Mouse (Mus musculus) frontal cortex, postnatal 25 days (tissue): ENCODE results near the gene Oxsm.

ENCODE experiments used
- DNase-seq, 2 experiments: peaks; one replicate each; pipeline ENCODE4 v3.0.0; 2022; ENCODE audit warnings: low spot score in 2 of 2

Gene Oxsm

DNA sequence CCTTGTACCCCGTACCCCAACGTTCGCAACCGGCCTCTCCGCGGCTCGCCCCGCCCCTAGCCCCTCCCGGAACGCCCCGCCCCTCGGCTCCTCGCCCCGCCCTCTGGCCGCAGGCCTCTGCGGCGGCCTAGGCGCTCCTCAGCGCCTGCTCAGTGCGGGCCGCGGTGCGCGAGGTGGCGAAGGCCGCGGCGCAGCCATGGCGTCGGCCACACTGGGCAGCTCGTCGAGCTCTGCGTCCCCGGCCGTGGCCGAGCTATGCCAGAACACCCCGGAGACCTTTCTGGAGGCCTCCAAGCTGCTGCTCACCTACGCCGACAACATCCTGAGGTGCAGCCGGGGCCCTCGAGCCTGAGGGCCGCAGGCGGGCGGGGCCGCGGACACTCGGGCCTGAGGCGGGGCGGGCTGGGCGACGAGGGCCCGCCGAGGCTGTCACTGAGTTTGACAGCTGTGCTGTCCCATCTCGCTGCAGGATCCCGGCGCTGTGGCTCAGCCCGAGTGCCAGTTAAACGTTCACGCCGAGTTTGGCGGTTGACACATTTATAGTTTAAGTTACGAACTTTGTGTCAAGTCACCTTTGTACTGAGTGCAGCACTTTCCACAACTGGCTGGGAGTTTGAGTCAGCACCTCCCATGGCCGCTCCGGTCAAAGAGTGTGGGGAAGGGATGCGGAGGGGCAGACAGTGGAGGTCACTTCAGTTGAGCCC is at the start of gene Oxsm, which contains the start of gene Ngly1:
Gene Oxsm (minus strand): TSS at position 638 of the 704 bp plus-strand sequence.
Gene Ngly1 (plus strand): TSS at position 110 of the 704 bp plus-strand sequence.
- peak; percentile 57 to 72 for DNase-seq

GRCm38 (mm10) chr14:16296816-16297468 is 47.3 kb upstream of the Oxsm start:
- no peak for DNase-seq

DNA sequence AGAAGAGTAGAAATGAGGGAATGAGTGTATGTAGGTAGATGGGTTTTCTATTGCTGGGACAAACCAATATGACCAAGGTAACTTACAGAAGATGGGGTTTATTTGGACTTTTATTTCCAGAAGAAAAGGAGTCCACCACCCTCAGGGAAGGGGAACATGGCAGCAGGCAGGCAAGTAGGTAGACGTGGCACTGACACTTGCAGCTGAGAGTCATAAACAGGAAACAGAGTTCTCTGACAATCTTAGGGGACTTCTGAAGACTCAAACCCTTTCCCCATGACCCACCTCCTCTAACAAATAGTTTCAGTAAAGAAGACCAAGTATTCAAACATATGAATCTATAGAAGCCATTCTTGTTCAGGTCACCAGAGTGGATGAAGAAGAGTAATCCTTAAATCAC is 44.3 kb upstream of the Oxsm start:
- DNase-seq, result no peak

- DNase-seq, result no peak
Observed at GRCm38 (mm10) chr14:16293015-16293414, 43.4 kb upstream of the Oxsm start.

GRCm38 (mm10) chr14:16292371-16292770 is 42.8 kb upstream of the Oxsm start:
- DNase-seq, result no peak

- no peak for DNase-seq
Observed at GRCm38 (mm10) chr14:16283966-16284365, 34.4 kb upstream of the Oxsm start.

DNA sequence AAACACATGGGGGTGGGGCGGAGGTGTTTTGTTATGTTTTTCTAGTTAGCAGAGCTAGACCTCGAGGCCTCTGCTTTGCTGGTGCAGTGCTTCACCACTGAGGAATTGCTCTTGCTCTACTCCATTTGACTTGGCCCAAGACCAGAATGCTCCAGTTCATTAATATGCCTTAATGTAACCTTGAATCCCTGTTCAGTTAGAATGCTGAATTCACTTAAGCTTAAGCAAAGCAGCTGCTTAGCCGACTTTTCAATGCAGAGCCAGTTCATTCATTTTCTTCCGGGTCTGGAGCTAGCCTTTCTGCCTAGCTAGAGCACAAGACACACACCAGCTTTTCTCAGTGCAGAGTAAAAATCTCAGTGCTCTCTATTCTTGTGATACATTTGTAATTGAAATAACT is 29.6 kb upstream of the Oxsm start:
- DNase-seq, result no peak

GRCm38 (mm10) chr14:16273677-16274076 is 24.1 kb upstream of the Oxsm start:
- DNase-seq, result no peak

DNA sequence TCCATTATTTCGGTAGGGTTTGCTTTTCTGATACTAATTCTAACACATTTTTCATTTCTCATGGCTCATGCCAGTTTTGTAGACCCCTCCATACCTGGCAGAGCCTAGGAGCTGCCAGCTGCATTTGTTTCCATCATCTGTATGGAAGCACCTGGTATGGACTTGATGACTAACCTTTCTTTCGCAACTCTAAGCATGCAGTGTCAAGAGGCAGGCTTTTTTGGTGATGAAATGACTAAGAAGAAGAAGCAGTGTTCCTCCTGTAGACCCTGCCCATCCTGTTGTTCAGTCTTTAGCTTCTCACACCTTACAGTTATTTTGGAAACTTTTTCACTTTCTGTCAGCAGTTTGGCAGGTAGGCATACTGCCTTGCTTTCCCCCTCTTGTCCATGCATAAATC is 20.2 kb upstream of the Oxsm start:
- DNase-seq, result no peak

DNA sequence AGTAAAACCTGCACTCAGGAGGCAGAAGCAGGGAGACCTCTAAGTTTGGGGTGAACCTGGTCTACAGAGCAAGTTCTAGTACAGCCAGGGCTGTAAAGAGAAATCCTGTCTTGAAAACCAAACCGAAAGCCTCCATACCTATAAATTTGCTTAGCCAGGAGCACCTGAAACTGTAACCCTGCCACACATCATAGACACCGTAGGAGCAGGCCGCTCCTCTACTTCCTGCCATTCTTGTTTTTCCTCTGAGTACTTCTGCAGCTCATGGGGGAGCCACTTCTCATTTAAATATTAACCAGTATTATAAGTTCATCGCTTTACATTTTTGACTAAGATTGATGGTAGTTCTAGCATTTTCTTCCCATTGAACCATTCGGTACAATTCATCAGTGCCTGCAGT is 17.4 kb upstream of the Oxsm start:
- DNase-seq, result no peak

DNA sequence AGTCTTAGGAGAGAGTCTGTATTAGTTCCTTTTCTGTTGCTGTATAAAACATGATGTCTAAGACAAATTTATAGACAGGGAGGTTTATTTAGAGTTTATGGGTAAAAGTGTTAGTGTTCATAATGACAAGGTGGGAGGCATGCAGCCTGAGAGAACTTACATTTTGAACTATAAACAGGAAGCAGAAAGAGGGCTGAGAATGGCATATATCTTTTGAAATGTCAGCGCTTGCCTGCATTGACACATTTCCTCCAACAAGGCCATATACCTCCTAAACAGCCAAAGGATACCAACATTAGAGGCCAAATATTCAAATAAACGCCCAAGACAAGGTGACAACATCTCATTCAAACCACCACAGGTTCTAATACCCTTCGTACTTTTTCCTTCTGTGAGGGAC is 12.3 kb upstream of the Oxsm start:
- no peak for DNase-seq

DNA sequence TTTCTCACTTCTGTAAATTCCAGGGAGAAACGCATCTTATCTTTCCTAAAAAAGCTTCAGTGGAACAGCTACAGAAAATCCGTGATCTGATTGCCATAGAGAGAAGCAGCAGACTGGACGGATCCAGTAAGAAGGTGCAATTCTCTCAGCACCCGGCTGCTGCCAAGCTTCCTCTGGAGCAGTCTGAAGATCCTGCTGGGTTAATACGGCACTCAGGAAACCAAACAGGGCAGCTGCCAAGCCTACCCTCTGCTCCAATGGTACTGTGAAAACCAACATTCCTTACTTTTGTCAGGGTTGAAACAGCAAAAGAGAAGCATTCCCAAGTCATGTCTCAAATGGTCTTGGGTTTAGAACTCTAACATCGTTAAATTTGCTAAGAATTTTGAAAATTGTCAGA is 10.9 kb upstream of the Oxsm start:
- DNase-seq, result no peak

DNA sequence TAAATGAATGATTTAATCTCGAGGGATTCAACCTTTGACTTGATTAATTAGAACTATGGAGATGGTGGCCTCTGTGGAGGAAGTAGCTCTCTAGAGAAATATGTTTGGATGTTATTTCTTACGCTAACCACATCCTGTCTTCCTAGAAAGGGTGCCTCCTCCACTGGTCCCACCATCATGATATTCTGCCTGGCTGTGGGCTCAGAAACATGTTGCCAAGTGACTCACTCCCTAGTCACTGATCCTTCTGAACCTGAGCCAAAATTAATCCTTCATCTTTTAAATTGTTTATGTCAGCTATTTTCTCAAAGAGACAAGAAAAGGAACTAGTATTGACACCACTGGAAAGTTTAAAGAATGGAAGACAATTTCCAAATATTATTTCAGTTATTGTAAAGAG is 6.6 kb upstream of the Oxsm start:
- DNase-seq, result no peak

DNA sequence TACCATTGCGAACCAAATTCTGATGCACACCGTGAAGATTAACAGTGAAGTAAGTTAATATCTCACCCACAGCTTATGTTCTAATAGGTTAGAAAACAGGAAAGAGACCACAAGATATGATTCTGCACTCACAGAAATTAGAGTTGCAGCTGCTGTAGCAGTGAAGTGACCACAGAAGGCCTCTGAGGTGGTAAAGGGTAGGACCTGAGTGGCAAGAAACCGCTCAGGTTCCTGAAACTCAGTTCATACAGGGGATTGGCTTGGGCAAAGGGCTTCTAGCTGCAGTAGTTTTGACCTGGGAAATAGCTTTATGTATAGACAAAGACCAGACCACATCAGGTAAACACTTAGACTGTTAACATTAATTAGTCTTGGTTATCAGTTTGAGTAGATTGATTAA is 6.1 kb upstream of the Oxsm start:
- DNase-seq, result no peak

DNA sequence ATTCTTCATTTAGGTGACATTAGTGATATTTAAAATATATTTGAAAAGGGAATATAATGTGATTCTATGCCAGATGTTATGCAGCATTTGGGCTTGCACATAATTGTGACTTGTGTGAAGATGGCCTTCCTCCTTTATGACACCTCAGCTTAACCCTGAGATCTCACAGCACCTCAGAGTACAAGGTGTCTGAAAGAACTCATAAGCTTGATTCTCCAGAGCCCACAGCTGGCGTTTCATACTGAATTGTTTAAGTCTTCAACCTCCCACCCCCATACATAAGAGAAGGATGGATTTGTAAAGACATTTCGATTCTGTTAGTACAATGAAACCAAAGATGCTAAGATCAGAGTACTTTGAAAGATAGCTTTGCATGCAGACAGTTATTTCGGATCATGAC is 491 bp upstream of the Oxsm start:
- no peak for DNase-seq

DNA sequence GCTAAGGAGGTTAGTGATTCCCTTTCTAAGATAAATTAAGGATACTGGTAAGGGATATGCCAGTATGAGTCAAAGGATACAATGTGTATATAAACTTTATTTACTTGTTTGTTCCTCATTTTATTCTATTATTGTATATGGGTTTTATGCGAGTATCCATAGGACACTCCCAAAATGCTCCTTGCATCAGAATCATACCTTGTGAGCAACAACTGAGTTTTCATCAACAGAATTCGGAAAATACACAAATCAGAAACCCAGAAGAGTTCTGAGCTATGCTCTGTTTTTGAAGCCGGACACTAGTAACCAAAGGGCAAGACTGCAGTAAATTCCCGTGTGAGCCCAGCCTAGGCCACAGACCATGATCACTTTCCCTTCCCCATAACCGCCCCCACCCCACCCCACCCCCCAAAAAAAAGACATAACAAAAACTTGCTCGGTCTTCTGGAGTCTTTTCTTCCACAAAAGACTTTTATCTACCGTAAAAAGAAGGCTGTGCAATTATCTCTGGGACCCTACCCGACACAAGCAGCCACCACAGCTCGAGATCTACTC is 928 bp downstream of the Oxsm start:
- DNase-seq, result no peak

- no peak for DNase-seq
Observed at GRCm38 (mm10) chr14:16248135-16248534, 1.5 kb downstream of the Oxsm start.

GRCm38 (mm10) chr14:16246340-16246912 is 3.2 kb downstream of the Oxsm start:
- no peak for DNase-seq

DNA sequence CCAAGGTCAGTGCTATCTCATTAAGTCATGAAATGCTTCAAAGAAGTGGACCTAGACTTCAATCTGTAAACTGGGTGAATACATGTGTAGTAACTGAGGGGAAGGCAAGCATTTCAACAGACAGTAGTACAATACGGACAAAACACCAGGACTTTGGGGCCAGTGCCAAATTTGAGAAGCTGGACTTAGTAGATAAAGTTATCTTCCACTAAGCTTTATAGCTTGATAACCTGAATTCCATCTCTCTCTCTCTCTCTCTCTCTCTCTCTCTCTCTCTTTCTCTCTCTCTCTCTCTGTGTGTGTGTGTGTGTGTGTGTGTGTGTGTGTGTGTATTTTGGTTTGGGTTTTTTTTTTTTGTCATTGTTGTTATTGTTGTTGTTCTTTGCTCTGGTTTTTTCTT is 4.5 kb downstream of the Oxsm start:
- no peak for DNase-seq

DNA sequence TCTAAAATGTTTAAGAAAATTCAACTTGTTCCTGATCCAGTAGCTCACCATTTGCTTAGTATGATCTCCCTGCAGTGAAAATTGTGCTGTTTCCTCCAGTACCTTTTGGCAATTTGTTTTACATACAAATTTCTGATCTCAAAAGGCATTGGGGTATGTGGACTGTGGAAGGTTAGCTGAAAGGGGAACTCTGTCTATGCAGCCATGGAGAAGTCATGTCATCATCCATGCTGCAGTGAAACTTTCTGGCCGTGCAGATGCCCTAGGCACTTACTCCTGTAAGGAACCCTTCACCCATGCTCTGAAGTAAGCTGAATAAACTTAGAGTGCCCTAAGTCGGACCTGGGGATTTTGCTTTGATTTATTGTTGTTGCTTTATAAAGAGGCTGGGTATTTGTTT is 5.2 kb downstream of the Oxsm start:
- no peak for DNase-seq

DNA sequence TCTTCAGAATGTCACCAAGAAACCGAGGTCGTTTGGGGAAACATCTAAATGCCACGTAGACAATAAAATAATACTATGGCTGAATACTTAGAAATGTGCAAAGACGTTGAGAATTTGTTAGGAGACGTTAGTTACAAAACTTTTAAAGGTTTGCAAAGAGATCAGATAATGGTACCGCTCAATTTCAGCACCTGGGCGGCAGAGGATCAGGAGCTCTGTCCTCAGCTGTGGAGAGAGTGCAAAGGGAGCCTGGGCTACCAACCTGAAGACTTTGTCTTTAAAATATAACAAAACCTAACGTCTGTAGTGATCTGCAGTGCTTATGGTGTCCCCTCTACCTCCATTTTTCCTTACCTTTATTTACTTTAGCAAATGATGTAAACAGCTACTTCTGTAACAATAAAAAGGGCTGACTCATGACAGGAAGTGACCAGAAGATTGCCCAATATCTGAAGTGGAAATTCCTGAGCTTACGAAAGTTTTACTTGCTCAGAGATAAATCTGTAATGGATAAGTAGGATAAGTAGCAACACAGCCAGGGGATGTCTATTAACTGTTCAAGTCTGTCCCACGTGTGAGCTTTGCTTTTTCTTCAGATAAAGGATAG is 5.9 kb downstream of the Oxsm start:
- DNase-seq, result no peak

DNA sequence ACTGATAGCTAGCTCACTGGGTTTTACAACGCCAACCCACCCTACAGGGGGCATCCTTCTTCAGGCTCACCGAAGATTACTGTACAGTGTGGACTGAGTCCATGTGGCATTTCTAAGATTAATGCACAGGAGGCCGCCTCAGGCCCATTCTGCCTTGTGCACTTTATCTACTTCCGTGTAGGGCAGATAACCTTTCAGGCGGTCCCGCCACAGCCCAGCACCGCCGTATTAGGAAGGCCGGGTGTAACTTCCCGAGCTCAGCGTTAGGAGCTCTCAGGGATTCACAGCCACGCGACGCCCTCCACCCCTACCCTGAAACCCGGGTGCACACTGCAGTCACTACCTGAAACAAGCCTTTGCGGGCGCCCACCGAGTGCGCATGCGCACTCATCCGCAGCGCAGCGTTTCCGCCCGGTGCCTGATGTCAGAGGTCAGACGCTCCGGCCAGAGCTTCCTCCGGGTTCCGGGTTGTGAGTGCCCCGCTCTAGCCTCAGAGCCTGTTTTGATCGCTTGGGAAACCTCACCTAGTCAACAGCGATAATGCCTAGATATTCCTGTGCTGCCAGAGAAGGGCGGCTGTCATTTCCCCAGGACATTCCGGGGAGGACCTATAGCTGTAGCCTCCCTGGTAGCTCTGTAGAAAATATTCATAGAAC is 6.5 kb downstream of the Oxsm start:
- peak; percentile 86 to 87 for DNase-seq
